Mouse (Mus musculus) liver, adult (tissue): ENCODE results near the gene Krtap6-5.
"Not testable (repeated sequence)": the region's sequence is repeated elsewhere in the genome, so short reads cannot be mapped to it uniquely, and the experiment has no call there.

Experiments
- GATA4 ChIP-seq: IDR thresholded peaks from 2 replicates; pipeline ENCODE4 v1.6.1; 2014; ENCODE audit warnings: mild to moderate bottlenecking, low read length; ENCODE audit not compliant: insufficient replicate concordance

Gene Krtap6-5

DNA sequence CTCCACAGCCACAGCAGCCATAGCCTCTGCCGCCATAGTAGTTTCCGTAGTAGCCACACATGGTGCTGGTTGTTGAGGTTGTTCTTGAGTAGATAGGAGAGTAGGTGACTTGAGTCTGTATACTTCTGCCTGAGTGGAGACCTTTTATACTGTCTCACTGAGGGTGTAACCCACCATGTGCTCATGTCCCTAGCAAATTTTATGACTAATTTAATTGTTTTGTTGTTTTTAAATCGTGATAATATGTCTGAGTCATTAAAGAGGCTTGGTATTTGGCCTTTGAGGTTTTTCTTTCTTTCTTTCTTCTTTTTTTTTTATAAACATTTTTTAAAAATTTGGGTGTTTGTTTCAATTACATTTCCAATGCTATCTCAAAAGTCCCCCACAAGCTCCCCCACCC lies at the start of gene Krtap6-5:
TSS of gene Krtap6-5 (minus strand) at position 101 of the 400 bp plus-strand sequence.
- TF ChIP-seq GATA4, result no peak

DNA sequence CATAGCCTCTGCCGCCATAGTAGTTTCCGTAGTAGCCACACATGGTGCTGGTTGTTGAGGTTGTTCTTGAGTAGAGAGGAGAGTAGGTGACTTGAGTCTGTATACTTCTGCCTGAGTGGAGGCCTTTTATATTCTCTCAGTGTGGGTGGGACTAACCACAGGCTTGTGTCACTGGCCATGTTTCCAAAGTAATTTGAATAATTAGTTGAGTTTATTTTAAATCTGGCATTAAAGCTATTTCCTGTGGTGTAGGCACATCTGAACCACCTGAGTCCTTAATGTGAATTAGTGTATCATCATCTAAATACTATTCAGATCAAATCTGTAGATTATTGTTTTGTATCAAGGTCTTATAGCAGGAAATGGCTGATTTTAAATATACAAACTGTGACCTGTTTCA lies 16.2 kb upstream of the Krtap6-5 start, which contains the start of gene 1110025L11Rik:
TSS of gene 1110025L11Rik (minus strand) at position 101 of the 400 bp plus-strand sequence.
- not testable (repeated sequence) for TF ChIP-seq GATA4

DNA sequence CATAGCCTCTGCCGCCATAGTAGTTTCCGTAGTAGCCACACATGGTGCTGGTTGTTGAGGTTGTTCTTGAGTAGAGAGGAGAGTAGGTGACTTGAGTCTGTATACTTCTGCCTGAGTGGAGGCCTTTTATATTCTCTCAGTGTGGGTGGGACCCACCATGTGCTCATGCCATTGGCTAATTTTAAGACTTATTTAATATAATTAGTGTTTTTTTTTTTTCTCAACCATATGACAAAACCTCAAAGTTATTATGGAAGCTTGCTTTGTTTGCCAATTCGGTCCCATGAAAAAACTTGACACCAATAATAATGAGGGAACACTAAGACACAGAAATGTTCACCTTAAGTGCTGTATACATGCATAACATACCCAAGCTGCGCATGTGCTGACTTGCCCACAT lies 6.3 kb downstream of the Krtap6-5 start, which contains the start of gene Gm10228:
TSS of gene Gm10228 (minus strand) at position 101 of the 400 bp plus-strand sequence.
- not testable (repeated sequence) for TF ChIP-seq GATA4

DNA sequence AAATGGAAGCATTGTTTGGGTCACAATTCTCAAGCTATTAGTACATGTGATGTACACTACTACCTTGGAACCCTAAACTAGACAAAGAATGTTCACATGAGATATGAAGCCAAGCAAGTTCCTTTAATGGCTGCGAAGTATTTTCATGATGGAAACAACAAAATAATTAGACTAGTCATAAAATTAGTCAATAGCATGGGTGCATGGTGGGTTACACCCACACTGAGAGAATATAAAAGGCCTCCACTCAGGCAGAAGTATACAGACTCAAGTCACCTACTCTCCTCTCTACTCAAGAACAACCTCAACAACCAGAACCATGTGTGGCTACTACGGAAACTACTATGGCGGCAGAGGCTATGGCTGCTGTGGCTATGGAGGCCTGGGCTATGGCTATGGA lies 16.3 kb downstream of the Krtap6-5 start, which contains the start of gene Krtap6-1:
TSS of gene Krtap6-1 (plus strand) at position 301 of the 400 bp plus-strand sequence.
- not testable (repeated sequence) for TF ChIP-seq GATA4

DNA sequence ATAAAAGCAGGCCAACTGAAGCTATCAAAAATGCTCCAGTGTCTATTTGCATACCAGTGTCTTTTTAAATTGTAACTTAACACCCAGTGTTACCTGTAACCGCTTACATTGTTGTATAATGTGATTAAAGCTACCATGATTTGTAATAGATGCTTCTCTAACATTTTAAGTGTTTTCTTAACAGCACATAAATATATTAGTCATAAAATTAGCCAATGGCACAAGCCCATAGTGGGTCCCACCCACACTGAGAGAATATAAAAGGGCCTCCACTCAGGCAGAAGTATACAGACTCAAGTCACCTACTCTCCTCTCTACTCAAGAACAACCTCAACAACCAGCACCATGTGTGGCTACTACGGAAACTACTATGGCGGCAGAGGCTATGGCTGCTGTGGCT lies 32.7 kb downstream of the Krtap6-5 start, which contains the start of gene Gm10229:
TSS of gene Gm10229 (plus strand) at position 301 of the 400 bp plus-strand sequence.
- not testable (repeated sequence) for TF ChIP-seq GATA4

DNA sequence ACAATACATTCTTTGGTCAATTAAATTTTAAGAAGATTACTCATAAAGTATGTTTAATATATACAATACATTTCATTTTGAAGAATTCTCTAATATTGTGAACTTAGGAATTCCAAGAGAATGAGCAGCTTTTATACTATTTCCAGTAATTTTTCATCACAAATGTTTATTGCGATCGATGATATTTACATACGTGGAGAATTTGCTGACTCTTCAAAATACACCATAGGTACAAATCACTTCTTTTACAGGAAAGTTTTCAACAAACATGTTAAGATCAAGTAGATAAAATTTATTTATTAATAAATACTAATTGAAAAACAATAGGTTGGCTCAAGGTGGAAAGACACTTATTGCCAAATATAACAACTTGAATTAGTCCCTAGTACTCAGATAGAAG lies 33.7 kb downstream of the Krtap6-5 start:
- TF ChIP-seq GATA4, result no peak

DNA sequence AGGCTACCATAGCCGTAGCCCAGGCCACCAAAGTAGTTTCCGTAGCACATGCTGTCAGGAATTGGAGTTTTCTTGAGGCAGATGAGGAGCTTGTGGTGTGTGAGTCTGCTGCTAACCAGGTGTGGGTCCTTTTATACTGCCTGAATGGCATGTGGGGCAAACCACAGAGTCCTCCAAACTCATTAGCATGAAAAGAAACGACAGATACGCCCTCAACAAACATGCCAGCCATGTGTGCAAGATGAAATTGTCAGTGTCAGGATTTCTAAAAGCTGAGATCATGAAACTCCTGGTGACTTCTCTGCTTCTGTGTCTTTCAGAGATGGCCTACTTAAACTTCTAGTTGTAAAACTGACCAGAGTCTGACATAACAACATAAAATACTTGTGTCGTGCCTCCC lies 37.0 kb downstream of the Krtap6-5 start, which contains the start of gene Krtap22-2:
TSS of gene Krtap22-2 (minus strand) at position 101 of the 400 bp plus-strand sequence.
- TF ChIP-seq GATA4, result no peak
